Mouse (Mus musculus) heart, embryonic 16.5 days (tissue): ENCODE measurements around the gene Fam131a. TPM values are rescaled to one million over a fixed set of nuclear protein-coding genes. Genes with fewer than 3 reads are reported as not detected.

Experiments
- ATAC-seq: fragments of 200-750 bp; cut with Nextera tagmentation; replicated peaks from 2 replicates; pipeline ENCODE4 v1.8.0; 2017; ENCODE audit warnings: moderate number of reproducible peaks; ENCODE audit not compliant: insufficient read depth, low FRiP score; ENCODE audit errors: extremely low read depth
- H3K27ac ChIP-seq: fragments of 300-500 bp; sonication (generic); 2 replicates; pipeline ENCODE4 v1.5.1; 2014; ENCODE audit warnings: mild to moderate bottlenecking, low read length, control low read depth, moderate library complexity
- H3K27me3 ChIP-seq: fragments of 300-500 bp; sonication (generic); 2 replicates; pipeline ENCODE4 v1.6.1; 2014; ENCODE audit warnings: low read length, mixed read lengths; ENCODE audit not compliant: control insufficient read depth, insufficient read depth
- H3K36me3 ChIP-seq: fragments of 300-500 bp; sonication (generic); 2 replicates; pipeline ENCODE4 v1.6.1; 2014; ENCODE audit not compliant: control insufficient read depth, insufficient read depth
- H3K4me1 ChIP-seq: fragments of 300-500 bp; sonication (generic); 2 replicates; pipeline ENCODE4 v1.6.1; 2014; ENCODE audit warnings: low read length, mixed read lengths; ENCODE audit not compliant: control insufficient read depth, insufficient read depth
- H3K4me2 ChIP-seq: fragments of 300-500 bp; sonication (generic); 2 replicates; pipeline ENCODE4 v1.6.1; 2014; ENCODE audit warnings: low read depth, mild to moderate bottlenecking, control low read depth, low read length
- H3K4me3 ChIP-seq: fragments of 300-500 bp; sonication (generic); 2 replicates; pipeline ENCODE4 v1.5.1; 2014; ENCODE audit warnings: mild to moderate bottlenecking, control low read depth, low read length
- H3K9ac ChIP-seq: fragments of 300-500 bp; sonication (generic); 2 replicates; pipeline ENCODE4 v1.6.1; 2014; ENCODE audit warnings: low read length, control low read depth
- H3K9me3 ChIP-seq: fragments of 300-500 bp; sonication (generic); replicated peaks from 2 replicates; pipeline ENCODE4 v1.6.1; 2016; ENCODE audit warnings: low read length; ENCODE audit not compliant: control insufficient read depth
- WGBS: fragments of 180-500 bp; shearing (Covaris S2); extraction: QIAGEN DNeasy Blood & Tissue Kit; methylation state at CpG from one replicate; pipeline ENCODE4 v1.1.7; 2014; 5-methylcytosine and 5-hydroxymethylcytosine counted together
- polyA plus RNA-seq: library from polyadenylated mRNA; unstranded; fragments of >200 nt; fragmentation: Nextera tagmentation; extraction: Ambion mirVana; gene quantifications from 2 replicates; pipeline ENCODE4 v1.2.1, GENCODE M21; 2015

Fam131a gene
- polyA plus RNA-seq, 1 experiment from 2014 or later: 7.5 TPM

GRCm38 (mm10) chr16:20712190-20712589 is 19.1 kb downstream of the Fam131a start:
- Histone ChIP-seq H3K4me1 (peaks cover 18% of the 10 kb centered on the region), H3K27me3 (no peaks in the 10 kb centered on the region), H3K9me3 (no peaks in the 10 kb centered on the region), H3K4me3 (no peak overlapping the region), H3K9ac (no peak overlapping the region), H3K4me2 (no peak overlapping the region), H3K36me3 (peaks cover 4% of the 10 kb centered on the region; the same call in 1 of the 2 replicates), H3K27ac (no peak overlapping the region)
- no peak for ATAC-seq
- 77% methylated on average over 9 of the region's 9 CpGs for WGBS

DNA sequence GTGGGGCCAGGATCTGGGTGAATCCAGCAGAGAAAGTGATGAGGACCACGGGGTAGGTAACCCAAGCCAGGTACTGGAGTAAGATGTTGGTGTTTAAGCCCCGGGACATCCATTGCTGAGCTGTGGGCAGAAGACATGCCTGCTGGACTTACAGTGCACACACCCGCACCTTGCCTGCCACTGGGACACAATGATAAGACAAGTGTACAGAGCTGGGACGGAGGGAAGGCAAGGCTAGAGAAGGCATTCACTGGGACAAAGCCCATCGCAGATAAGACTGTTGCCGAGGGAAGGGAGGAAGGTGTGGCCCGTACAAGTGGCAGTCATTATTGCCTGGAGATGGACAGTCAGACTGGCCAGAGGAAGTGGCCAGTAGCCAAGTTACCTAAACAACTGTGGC is 19.8 kb downstream of the Fam131a start:
- Histone ChIP-seq H3K36me3 (peaks cover 4% of the 10 kb centered on the region; the same call in 1 of the 2 replicates), H3K4me3 (no peak overlapping the region), H3K4me2 (no peak overlapping the region), H3K27me3 (no peaks in the 10 kb centered on the region), H3K4me1 (peaks cover 18% of the 10 kb centered on the region), H3K9me3 (no peaks in the 10 kb centered on the region), H3K27ac (no peak overlapping the region), H3K9ac (no peak overlapping the region)
- ATAC-seq: no peak
- WGBS: 60% methylated on average over 7 of the region's 7 CpGs

GRCm38 (mm10) chr16:20714307-20715080 is 21.5 kb downstream of the Fam131a start:
- Histone ChIP-seq H3K9ac (no peak overlapping the region), H3K9me3 (no peaks in the 10 kb centered on the region), H3K4me3 (no peak overlapping the region; the same call in 1 of the 2 replicates), H3K27me3 (no peaks in the 10 kb centered on the region), H3K4me1 (peaks cover 18% of the 10 kb centered on the region), H3K4me2 (no peak overlapping the region; the same call in 1 of the 2 replicates), H3K36me3 (peaks cover 4% of the 10 kb centered on the region; the same call in 1 of the 2 replicates), H3K27ac (no peak overlapping the region)
- no peak for ATAC-seq
- WGBS: 53% methylated on average over 11 of the region's 11 CpGs

DNA sequence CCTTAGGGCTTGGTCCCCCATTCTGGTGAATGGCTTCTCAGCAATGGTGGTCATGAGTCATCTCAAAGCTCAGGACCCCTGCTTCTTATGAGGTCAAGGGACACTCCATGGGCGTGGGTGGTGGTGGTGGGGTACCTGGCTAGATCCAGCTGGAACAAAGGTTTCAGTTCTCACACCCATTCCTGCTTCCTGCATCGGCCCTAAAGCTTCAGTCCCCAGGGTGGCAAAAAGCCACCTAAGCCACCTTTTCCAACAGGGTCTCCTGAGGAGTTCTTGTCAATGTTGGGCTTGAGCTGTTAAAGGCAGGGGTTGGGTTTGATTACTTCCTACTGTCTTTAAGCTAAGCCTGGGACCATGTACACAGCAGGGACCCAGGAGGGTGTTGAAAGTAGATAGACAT is 22.1 kb downstream of the Fam131a start:
- H3K27me3 ChIP-seq: no peaks in the 10 kb centered on the region
- H3K4me1 ChIP-seq: peaks cover 18% of the 10 kb centered on the region
- H3K36me3 ChIP-seq: peaks cover 4% of the 10 kb centered on the region; the same call in 1 of the 2 replicates
- H3K9ac ChIP-seq: peak overlapping the region; percentile 80; the same call in 1 of the 2 replicates
- H3K4me3 ChIP-seq: peak overlapping the region; percentile 80
- ATAC-seq: no peak
- WGBS: 77% methylated on average over 2 of the region's 2 CpGs
- H3K4me2 ChIP-seq: peak overlapping the region; percentile 88
- no peaks in the 10 kb centered on the region for H3K9me3 ChIP-seq
- H3K27ac ChIP-seq: no peak overlapping the region

DNA sequence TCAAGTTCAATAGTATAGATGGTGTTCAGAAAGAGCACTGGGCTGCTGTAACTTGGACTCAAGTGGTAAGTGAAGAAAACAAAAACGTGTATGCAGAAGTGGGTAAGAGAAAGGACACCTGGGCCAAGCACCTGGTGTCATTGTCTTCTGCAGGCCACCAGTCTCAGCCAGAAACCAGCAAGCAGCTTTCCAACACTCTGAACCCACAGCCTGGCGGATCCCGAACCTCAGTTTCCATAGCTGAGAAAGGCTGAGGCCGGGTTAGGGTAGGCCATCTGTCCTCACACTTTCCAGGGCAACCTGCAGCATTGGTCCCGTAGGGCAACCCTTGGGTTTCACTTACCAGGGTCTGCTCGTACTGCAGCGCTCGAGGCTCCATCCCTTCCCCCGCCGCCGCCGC is 22.5 kb downstream of the Fam131a start:
- WGBS: 2% methylated on average over 12 of the region's 12 CpGs
- ATAC-seq: no peak

GRCm38 (mm10) chr16:20715976-20716840 is 23.2 kb downstream of the Fam131a start:
- peak; percentile 77 for ATAC-seq
- 1% methylated on average over 65 of the region's 68 CpGs for WGBS
- Histone ChIP-seq H3K9ac (peak overlapping the region; percentile 80), H3K4me3 (peak overlapping the region; percentile 80), H3K4me2 (peak overlapping the region; percentile 88), H3K36me3 (peaks cover 4% of the 10 kb centered on the region; the same call in 1 of the 2 replicates), H3K27me3 (no peaks in the 10 kb centered on the region), H3K27ac (peak overlapping the region; percentile 91), H3K4me1 (peaks cover 18% of the 10 kb centered on the region), H3K9me3 (no peaks in the 10 kb centered on the region)

More for the DNA sequence above, 22.5 kb downstream of the Fam131a start:
- no peaks in the 10 kb centered on the region for H3K9me3 ChIP-seq
- peak overlapping the region; percentile 88 for H3K4me2 ChIP-seq
- peak overlapping the region; percentile 91 for H3K27ac ChIP-seq
- H3K27me3 ChIP-seq: no peaks in the 10 kb centered on the region
- H3K4me1 ChIP-seq: peaks cover 18% of the 10 kb centered on the region
- peak overlapping the region; percentile 80 for H3K4me3 ChIP-seq
- peak overlapping the region; percentile 80 for H3K9ac ChIP-seq
- peaks cover 4% of the 10 kb centered on the region; the same call in 1 of the 2 replicates for H3K36me3 ChIP-seq

GRCm38 (mm10) chr16:20716841-20717180 is 23.8 kb downstream of the Fam131a start:
- WGBS: 2% methylated on average over 8 of the region's 8 CpGs
- Histone ChIP-seq H3K27ac (peak overlapping the region; percentile 91), H3K4me2 (peak overlapping the region; percentile 88), H3K4me1 (peaks cover 18% of the 10 kb centered on the region), H3K9ac (peak overlapping the region; percentile 80), H3K9me3 (no peaks in the 10 kb centered on the region), H3K36me3 (peaks cover 3% of the 10 kb centered on the region; the same call in 1 of the 2 replicates), H3K4me3 (peak overlapping the region; percentile 80), H3K27me3 (no peaks in the 10 kb centered on the region)
- no peak; the same call in 1 of the 2 replicates for ATAC-seq

DNA sequence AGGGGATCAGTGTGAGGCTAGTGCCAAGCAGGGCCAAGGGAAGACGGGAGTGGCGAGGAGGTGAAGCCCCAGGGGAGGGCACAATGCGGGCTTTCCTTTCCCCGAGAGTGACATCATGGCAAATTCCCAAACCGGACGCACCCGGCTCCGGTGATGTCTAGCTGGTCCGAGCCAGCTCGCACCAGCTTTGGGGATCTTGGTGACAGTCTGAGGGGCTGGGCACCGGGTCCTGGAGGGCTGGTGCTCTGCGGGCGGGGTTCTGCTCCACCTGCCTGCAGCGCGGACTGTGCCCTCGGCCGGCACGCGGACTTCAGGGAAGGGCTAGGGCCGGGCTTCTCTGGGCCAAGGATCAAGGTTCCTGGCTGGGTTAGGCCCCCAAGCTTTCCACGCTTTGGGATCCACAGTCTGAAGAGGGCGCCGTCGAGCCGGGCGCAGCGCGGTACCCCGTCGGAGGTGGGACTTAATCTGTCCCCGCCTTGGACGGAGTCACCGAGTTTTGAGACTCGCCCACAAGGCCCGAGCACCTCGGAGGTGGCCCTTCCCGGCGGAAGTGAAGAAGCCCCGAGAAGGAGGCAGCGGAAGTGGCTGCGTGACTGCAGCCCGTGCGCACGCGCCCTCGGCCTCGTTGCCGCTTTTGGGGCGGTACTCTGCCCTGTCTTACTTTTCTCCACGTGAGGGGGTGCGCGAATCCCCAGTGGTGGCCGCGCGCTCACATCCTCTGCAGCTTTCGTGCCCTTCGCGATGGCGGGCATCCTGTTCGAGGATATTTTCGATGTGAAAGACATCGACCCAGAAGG is 24.3 kb downstream of the Fam131a start, which contains the start of the genes Polr2h and Clcn2:
Polr2h (plus strand) TSS at position 485 of the 797 bp plus-strand sequence.
Clcn2 (minus strand) TSS at position 566 of the 797 bp plus-strand sequence.
- Histone ChIP-seq H3K9me3 (no peaks in the 10 kb centered on the region), H3K36me3 (peaks cover 6% of the 10 kb centered on the region), H3K4me3 (peak within 1 kb of the TSS; percentile 80), H3K4me2 (peak within 1 kb of the TSS; percentile 88), H3K27me3 (no peaks in the 10 kb centered on the region), H3K27ac (peak within 1 kb of the TSS; percentile 91), H3K4me1 (peaks cover 18% of the 10 kb centered on the region), H3K9ac (peak within 1 kb of the TSS; percentile 80)
- WGBS: under 1% methylated on average over 62 of the region's 62 CpGs
- ATAC-seq: peak; percentile 86
